Mouse (Mus musculus) thymus, adult 2 months (tissue): ENCODE results near the gene Eya4. TPM values are rescaled to one million over a fixed set of nuclear protein-coding genes. Genes with fewer than 3 reads are reported as not detected.
A peak's percentile ranks its signal among the peaks of the same experiment; 100 is the strongest.

Source experiments
- DNase-seq: peaks from one replicate; pipeline ENCODE4 v3.0.0; 2021
- H3K27ac ChIP-seq: fragments of 200-500 bp; 2 replicates; pipeline ENCODE4 v1.5.1; 2012; ENCODE audit warnings: low read length, control low read depth; ENCODE audit not compliant: control insufficient read depth, insufficient read depth
- H3K27me3 ChIP-seq: fragments of 200-500 bp; 2 replicates; pipeline ENCODE4 v1.6.1; 2012; ENCODE audit warnings: mild to moderate bottlenecking, low read length, moderate library complexity, mixed read lengths; ENCODE audit not compliant: control insufficient read depth, insufficient read depth
- H3K36me3 ChIP-seq: fragments of 200-500 bp; 2 replicates; pipeline ENCODE4 v1.6.1; 2012; ENCODE audit warnings: mild to moderate bottlenecking, low read length, moderate library complexity; ENCODE audit not compliant: control insufficient read depth, insufficient read depth
- H3K4me1 ChIP-seq: fragments of 200-500 bp; replicated peaks from 2 replicates; pipeline ENCODE4 v1.6.1; 2012; ENCODE audit warnings: low read length; ENCODE audit not compliant: control insufficient read depth, insufficient read depth
- H3K4me3 ChIP-seq: fragments of 200-500 bp; 2 replicates; pipeline ENCODE4 v1.5.1; 2012; ENCODE audit warnings: mild to moderate bottlenecking, low read length, control low read depth, moderate library complexity; ENCODE audit not compliant: control insufficient read depth, insufficient read depth
- CTCF ChIP-seq: fragments of 200-500 bp; IDR thresholded peaks from 2 replicates; pipeline ENCODE4 v1.5.1; 2012; ENCODE audit warnings: mild to moderate bottlenecking, control low read depth, low read length, moderate library complexity, borderline replicate concordance; ENCODE audit not compliant: control insufficient read depth, poor library complexity, insufficient read depth; ENCODE audit errors: extremely low read depth
- POLR2A ChIP-seq: fragments of 200-500 bp; IDR thresholded peaks from 2 replicates; pipeline ENCODE4 v1.6.1; 2012; ENCODE audit warnings: mild to moderate bottlenecking, low read length, control low read depth, moderate library complexity; ENCODE audit not compliant: control insufficient read depth, poor library complexity, insufficient read depth; ENCODE audit errors: extremely low read depth
- WGBS: fragments of 180-500 bp; shearing (Covaris S2); methylation state at CpG from one replicate; pipeline ENCODE4 v1.1.7; 2018; 5-methylcytosine and 5-hydroxymethylcytosine counted together
- polyA plus RNA-seq: library from polyadenylated mRNA; depleted of rRNA; stranded (reverse); fragments of >200 nt; gene quantifications from 2 replicates; pipeline ENCODE4 v1.2.3, GENCODE M21; 2012; rRNA removed

Gene Eya4
- 2.9 and 3.3 TPM in 2 replicates for polyA plus RNA-seq

- no peaks in the 10 kb centered on the region; the same call in 1 of the 2 replicates for H3K27me3 ChIP-seq
- H3K4me3 ChIP-seq, result peak within 1 kb of the TSS; percentile 31
- no peaks in the 10 kb centered on the region for H3K36me3 ChIP-seq
- no peak for DNase-seq
- no peak within 1 kb of the TSS for H3K27ac ChIP-seq
- H3K4me1 ChIP-seq, result no peaks in the 10 kb centered on the region
- WGBS, result 9% methylated on average over 74 of the region's 79 CpGs
- no peak for TF ChIP-seq CTCF
- TF ChIP-seq POLR2A, result no peak
Observed at GRCm38 (mm10) chr10:23350011-23350911, at the start of gene Eya4. Gene Eya4 (minus strand): TSS chr10:23350786.

- DNase-seq, result no peak
- no peak for TF ChIP-seq CTCF
- TF ChIP-seq POLR2A, result no peak
- no peak overlapping the region for H3K27ac ChIP-seq
- H3K36me3 ChIP-seq, result no peaks in the 10 kb centered on the region
- H3K4me1 ChIP-seq, result no peaks in the 10 kb centered on the region
- no peak overlapping the region for H3K4me3 ChIP-seq
- no peaks in the 10 kb centered on the region for H3K27me3 ChIP-seq
- WGBS, result 28% methylated on average over 3 of the region's 3 CpGs
Observed at GRCm38 (mm10) chr10:23395399-23395798, 44.8 kb upstream of the Eya4 start.

DNA sequence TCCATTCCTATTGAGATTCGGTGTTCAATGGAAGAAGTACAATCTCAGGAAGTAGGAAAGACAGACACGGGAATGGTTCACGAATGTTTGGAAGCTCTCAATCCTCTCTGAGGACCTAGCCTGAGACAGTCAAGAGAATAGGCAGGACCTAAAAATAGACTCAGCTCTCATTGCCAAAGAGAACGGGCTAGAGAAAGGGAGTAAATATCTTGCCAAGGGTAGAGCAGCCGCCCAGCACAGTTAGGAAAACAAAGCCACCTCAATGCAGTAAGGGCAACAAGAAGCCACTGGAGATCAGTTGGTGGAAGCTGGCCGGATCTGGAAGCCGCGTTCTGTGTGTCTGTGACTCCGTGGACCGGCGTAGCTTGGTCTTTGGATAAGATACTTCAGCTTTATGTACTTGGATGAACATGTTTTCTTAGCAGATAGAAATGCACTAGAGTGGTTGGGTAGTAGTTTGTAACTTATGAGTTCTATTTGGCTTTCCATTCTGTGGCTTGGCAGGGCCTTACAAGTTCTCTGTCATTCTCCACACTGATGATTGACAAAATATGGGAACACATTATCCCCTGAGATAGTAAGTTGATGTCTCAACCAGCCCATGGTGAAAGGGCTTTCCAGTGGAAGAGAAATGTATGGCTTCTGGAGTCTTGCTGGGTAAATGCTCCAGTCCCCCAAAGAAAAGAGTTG, 44.1 kb upstream of the Eya4 start:
- DNase-seq, result no peak
- H3K4me3 ChIP-seq, result no peak overlapping the region
- H3K4me1 ChIP-seq, result no peaks in the 10 kb centered on the region
- no peaks in the 10 kb centered on the region for H3K27me3 ChIP-seq
- H3K36me3 ChIP-seq, result no peaks in the 10 kb centered on the region
- TF ChIP-seq POLR2A (no peak), CTCF (no peak)
- 88% methylated on average over 11 of the region's 11 CpGs for WGBS
- no peak overlapping the region for H3K27ac ChIP-seq

DNA sequence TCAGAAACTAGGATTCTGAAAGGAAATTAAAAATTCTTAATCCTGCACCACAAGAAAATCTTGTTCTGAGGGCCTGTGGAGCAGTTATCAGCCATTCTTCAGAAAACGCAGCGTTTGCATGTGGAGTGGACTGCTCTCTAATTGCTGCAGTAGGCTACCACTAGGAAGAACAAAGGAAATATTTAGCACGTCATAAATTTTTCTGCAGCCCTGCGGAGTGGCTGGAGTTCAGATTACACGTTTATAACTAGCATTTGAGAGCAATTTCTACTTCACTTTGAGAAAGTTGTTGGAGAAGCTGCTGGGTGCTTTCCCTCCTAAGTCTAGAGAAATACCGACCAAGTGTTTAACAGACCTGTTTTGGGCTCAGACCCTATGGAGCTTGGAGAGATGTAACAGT, 43.6 kb upstream of the Eya4 start:
- TF ChIP-seq CTCF, result no peak
- TF ChIP-seq POLR2A, result no peak
- H3K27ac ChIP-seq, result no peak overlapping the region
- no peaks in the 10 kb centered on the region for H3K4me1 ChIP-seq
- H3K36me3 ChIP-seq, result no peaks in the 10 kb centered on the region
- no peaks in the 10 kb centered on the region for H3K27me3 ChIP-seq
- no peak overlapping the region for H3K4me3 ChIP-seq
- no peak for DNase-seq
- WGBS, result 60% methylated on average over 6 of the region's 6 CpGs

DNA sequence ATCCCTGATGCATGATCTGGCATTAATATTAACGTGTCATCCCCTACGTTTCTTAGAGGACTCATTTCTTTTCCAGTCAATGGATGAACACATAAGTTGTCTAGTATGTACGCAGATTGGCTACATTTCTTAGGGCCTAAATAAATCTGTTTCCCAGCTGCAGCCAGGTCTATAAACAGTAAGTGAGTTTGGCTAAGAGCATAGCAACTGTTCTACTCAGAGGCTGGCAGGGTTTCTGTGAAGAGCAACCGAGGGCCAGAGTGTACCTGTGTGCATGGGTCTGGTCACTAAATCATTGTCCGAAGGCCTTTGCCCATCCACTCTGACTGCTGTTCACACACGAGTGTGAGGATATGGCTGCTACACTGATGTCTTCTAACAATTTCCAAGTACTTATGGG, 13.3 kb upstream of the Eya4 start:
- Histone ChIP-seq H3K4me3 (no peak overlapping the region), H3K27me3 (no peaks in the 10 kb centered on the region), H3K36me3 (no peaks in the 10 kb centered on the region), H3K4me1 (no peaks in the 10 kb centered on the region), H3K27ac (no peak overlapping the region)
- 93% methylated on average over 6 of the region's 6 CpGs for WGBS
- DNase-seq, result no peak
- TF ChIP-seq POLR2A (no peak), CTCF (no peak)

GRCm38 (mm10) chr10:23349392-23350010, 1.1 kb downstream of the Eya4 start:
- TF ChIP-seq POLR2A, result no peak
- TF ChIP-seq CTCF, result no peak
- no peaks in the 10 kb centered on the region; the same call in 1 of the 2 replicates for H3K27me3 ChIP-seq
- H3K4me1 ChIP-seq, result no peaks in the 10 kb centered on the region
- H3K36me3 ChIP-seq, result no peaks in the 10 kb centered on the region
- 3% methylated on average over 29 of the region's 33 CpGs for WGBS
- peak overlapping the region; percentile 31 for H3K4me3 ChIP-seq
- no peak overlapping the region for H3K27ac ChIP-seq
- no peak for DNase-seq
